Mouse (Mus musculus) liver, embryonic 15.5 days (tissue): ENCODE results near the gene Aqp5. TPM values are rescaled to one million over a fixed set of nuclear protein-coding genes. Genes with fewer than 3 reads are reported as not detected.

Experiments
- ATAC-seq: fragments of 200-750 bp; cut with Nextera tagmentation; 2 replicates; pipeline ENCODE4 v1.8.0; 2017; ENCODE audit warnings: moderate number of reproducible peaks, mild to moderate bottlenecking, moderate library complexity; ENCODE audit not compliant: insufficient read depth
- H3K27ac ChIP-seq: fragments of 300-500 bp; sonication (generic); replicated peaks from 2 replicates; pipeline ENCODE4 v1.5.1; 2015; ENCODE audit warnings: mild to moderate bottlenecking, inconsistent platforms
- H3K27me3 ChIP-seq: fragments of 300-500 bp; sonication (generic); 2 replicates; pipeline ENCODE4 v1.6.1; 2015; ENCODE audit warnings: mild to moderate bottlenecking, inconsistent platforms
- H3K36me3 ChIP-seq: fragments of 300-500 bp; sonication (generic); replicated peaks from 2 replicates; pipeline ENCODE4 v1.6.1; 2015; ENCODE audit warnings: moderate library complexity, mild to moderate bottlenecking, inconsistent platforms
- H3K4me1 ChIP-seq: fragments of 300-500 bp; sonication (generic); replicated peaks from 2 replicates; pipeline ENCODE4 v1.6.1; 2015; ENCODE audit warnings: inconsistent platforms
- H3K4me2 ChIP-seq: fragments of 300-500 bp; sonication (generic); 2 replicates; pipeline ENCODE4 v1.6.1; 2015; ENCODE audit warnings: moderate library complexity, mild to moderate bottlenecking, inconsistent platforms
- H3K4me3 ChIP-seq: fragments of 300-500 bp; sonication (generic); replicated peaks from 2 replicates; pipeline ENCODE4 v1.5.1; 2015; ENCODE audit warnings: mild to moderate bottlenecking, inconsistent platforms
- H3K9ac ChIP-seq: fragments of 300-500 bp; sonication (generic); 2 replicates; pipeline ENCODE4 v1.6.1; 2015; ENCODE audit warnings: moderate library complexity, mild to moderate bottlenecking, inconsistent platforms
- H3K9me3 ChIP-seq: fragments of 300-500 bp; sonication (generic); replicated peaks from 2 replicates; pipeline ENCODE4 v1.6.1; 2016; ENCODE audit warnings: inconsistent platforms
- WGBS: fragments of 180-500 bp; shearing (Covaris S2); methylation state at CpG from one replicate; pipeline ENCODE4 v1.1.7; 2015; ENCODE audit warnings: mixed read lengths; ENCODE audit not compliant: insufficient replicate concordance; 5-methylcytosine and 5-hydroxymethylcytosine counted together
- polyA plus RNA-seq: library from polyadenylated mRNA; unstranded; fragments of >200 nt; fragmentation: Nextera tagmentation; extraction: Ambion mirVana; gene quantifications from 2 replicates; pipeline ENCODE4 v1.2.1, GENCODE M21; 2015

Gene Aqp5
- polyA plus RNA-seq, 1 experiment from 2014 or later = 0.06 TPM

- WGBS = 86% methylated on average over 12 of the region's 12 CpGs
- Histone ChIP-seq H3K9ac (no peak overlapping the region), H3K4me2 (no peak overlapping the region), H3K27me3 (no peaks in the 10 kb centered on the region), H3K4me1 (no peaks in the 10 kb centered on the region), H3K27ac (no peak overlapping the region), H3K36me3 (peaks cover 100% of the 10 kb centered on the region), H3K4me3 (no peak overlapping the region), H3K9me3 (no peaks in the 10 kb centered on the region)
- ATAC-seq = no peak
Observed at GRCm38 (mm10) chr15:99637405-99638123, 47.0 kb downstream of the Aqp5 start.

DNA sequence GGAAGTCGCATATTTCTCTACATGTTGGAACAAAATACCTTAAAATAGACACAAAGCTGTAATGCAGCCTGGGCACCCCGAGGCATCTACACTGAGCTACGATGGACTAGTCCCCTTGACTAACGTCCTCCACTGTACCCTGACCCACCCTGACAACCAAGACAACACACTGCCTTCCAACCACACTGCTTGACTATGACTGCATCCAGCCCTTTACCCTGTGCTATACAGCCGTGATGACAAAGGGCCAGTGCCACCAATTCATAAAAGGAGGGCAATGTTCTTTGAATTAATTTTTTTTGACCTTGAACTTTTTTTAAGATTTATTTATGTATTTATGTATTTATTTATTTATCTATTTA is 47.5 kb downstream of the Aqp5 start:
- no peak for ATAC-seq
- 85% methylated on average over 5 of the region's 5 CpGs for WGBS

GRCm38 (mm10) chr15:99642622-99643021 is 52.0 kb downstream of the Aqp5 start:
- Histone ChIP-seq H3K9ac (no peak overlapping the region), H3K4me1 (peaks cover 27% of the 10 kb centered on the region), H3K36me3 (peaks cover 71% of the 10 kb centered on the region), H3K27me3 (no peaks in the 10 kb centered on the region), H3K27ac (no peak overlapping the region), H3K4me3 (no peak overlapping the region), H3K9me3 (no peaks in the 10 kb centered on the region), H3K4me2 (no peak overlapping the region)
- no peak for ATAC-seq
- WGBS = 74% methylated on average over 6 of the region's 6 CpGs

More for the DNA sequence above, 47.5 kb downstream of the Aqp5 start:
- Histone ChIP-seq H3K27me3 (no peaks in the 10 kb centered on the region), H3K27ac (no peak overlapping the region), H3K9ac (no peak overlapping the region), H3K36me3 (peaks cover 100% of the 10 kb centered on the region), H3K9me3 (no peaks in the 10 kb centered on the region), H3K4me3 (no peak overlapping the region), H3K4me1 (no peaks in the 10 kb centered on the region; the same call in 1 of the 2 replicates), H3K4me2 (no peak overlapping the region)

- H3K4me2 ChIP-seq = no peak overlapping the region
- peaks cover 62% of the 10 kb centered on the region for H3K36me3 ChIP-seq
- H3K27ac ChIP-seq = no peak overlapping the region
- peaks cover 38% of the 10 kb centered on the region for H3K4me1 ChIP-seq
- no peaks in the 10 kb centered on the region for H3K27me3 ChIP-seq
- H3K9me3 ChIP-seq = no peaks in the 10 kb centered on the region
- ATAC-seq = no peak
- H3K4me3 ChIP-seq = no peak overlapping the region
- no peak overlapping the region for H3K9ac ChIP-seq
- 84% methylated on average over 10 of the region's 10 CpGs for WGBS
Observed at GRCm38 (mm10) chr15:99643832-99644231, 53.2 kb downstream of the Aqp5 start.

Other genes with a start within 250 kb of the Aqp5 start
- 3.5 and 3.8 TPM in 2 replicates for gene Fmnl3, start 220.3 kb upstream of the Aqp5 start, polyA plus RNA-seq
- 278 and 304 TPM in 2 replicates for gene Tmbim6, start 197.9 kb upstream of the Aqp5 start, polyA plus RNA-seq
- gene Nckap5l, start 133.0 kb upstream of the Aqp5 start, polyA plus RNA-seq = 0.92 and 1.3 TPM in 2 replicates
- 5.2 and 5.3 TPM in 2 replicates for gene Bcdin3d, start 116.1 kb upstream of the Aqp5 start, polyA plus RNA-seq
- 0.05 and 0.13 TPM in 2 replicates for gene Faim2, start 62.6 kb upstream of the Aqp5 start, polyA plus RNA-seq
- not detected in 2 replicates for gene Aqp2, start 11.7 kb upstream of the Aqp5 start, polyA plus RNA-seq
- not detected in 2 replicates for gene Aqp6, start 10.6 kb downstream of the Aqp5 start, polyA plus RNA-seq
- gene Racgap1, start 60.9 kb downstream of the Aqp5 start, polyA plus RNA-seq = 66.2 and 66.3 TPM in 2 replicates
- 0.28 and 0.45 TPM in 2 replicates for gene Asic1, start 79.6 kb downstream of the Aqp5 start, polyA plus RNA-seq
- gene Smarcd1, start 111.3 kb downstream of the Aqp5 start, polyA plus RNA-seq = 5.3 and 5.7 TPM in 2 replicates
- gene Gm17349, start 114.7 kb downstream of the Aqp5 start, polyA plus RNA-seq = not detected in 2 replicates
- gene Gpd1, start 126.7 kb downstream of the Aqp5 start, polyA plus RNA-seq = 26.7 and 33.3 TPM in 2 replicates
- 67.5 and 74.7 TPM in 2 replicates for gene Cox14, start 134.8 kb downstream of the Aqp5 start, polyA plus RNA-seq
- gene Cers5, start 182.1 kb downstream of the Aqp5 start, polyA plus RNA-seq = 8.1 and 9.5 TPM in 2 replicates